18 mouse cellular contexts compared by ENCODE assay signal in the genomic region with DNA sequence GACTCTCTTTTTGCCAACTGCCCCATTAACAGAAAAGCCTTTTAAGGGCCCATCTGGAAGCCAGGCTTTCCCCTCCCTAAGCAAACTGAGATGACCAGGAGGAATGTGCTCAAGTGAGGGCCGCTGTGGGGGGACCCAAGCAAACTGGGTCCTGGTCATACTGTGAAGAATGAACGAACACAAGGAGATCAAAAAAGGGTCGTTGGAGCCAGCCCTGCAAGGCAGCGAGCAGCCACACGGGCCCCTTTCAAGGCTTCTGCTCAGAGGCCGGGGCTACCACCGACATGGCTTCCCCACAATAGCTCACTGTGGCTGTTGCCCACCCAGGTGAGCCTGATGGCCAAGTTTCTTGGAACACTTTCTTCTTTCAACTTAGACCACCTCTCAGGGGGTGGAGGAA. TPM values are rescaled to one million over a fixed set of nuclear protein-coding genes. Genes with fewer than 3 reads are reported as not detected.
A peak's percentile ranks its signal among the peaks of the same experiment; 100 is the strongest.
DNase-seq lines count a peak whose midpoint lies in the region; ATAC-seq lines count a peak whose summit lies in the region.
"Had no signal": no experiment of that assay in that cellular context is flagged by ENCODE, and none has a peak within 500 bp of the region (broad histone marks: within the 10 kb centered on the region; RNA-seq: fewer than 3 reads in every experiment).

No protein-coding gene starts in this region.

- H3K27ac ChIP-seq in hindbrain, embryonic 15.5 days (replicated peaks): no peak overlapping the region
- H3K27ac ChIP-seq in hindbrain, embryonic 13.5 days: no peak overlapping the region
- H3K27ac ChIP-seq in midbrain, embryonic 11.5 days (ENCODE audit: low read depth, low read length): no peak overlapping the region
- H3K27ac ChIP-seq in midbrain, embryonic 15.5 days: no peak overlapping the region
- H3K27ac ChIP-seq in embryonic facial prominence, embryonic 14.5 days (replicated peaks; ENCODE audit: low read depth, low read length): 0 out of 2 replicates have a peak overlapping the region, but pooled peaks have one; percentile 5
- 0 out of 2 replicates have a peak overlapping the region, but pooled peaks have one; percentile 11 for H3K27ac ChIP-seq in limb, embryonic 15.5 days
- H3K27ac ChIP-seq: left cerebral cortex, adult 2 months; liver, embryonic 13.5 days had no signal

- no peak overlapping the region for H3K4me3 ChIP-seq in hindbrain, embryonic 15.5 days
- no peak overlapping the region for H3K4me3 ChIP-seq in hindbrain, embryonic 13.5 days
- no peak overlapping the region for H3K4me3 ChIP-seq in midbrain, embryonic 11.5 days (ENCODE audit: low read depth, low read length)
- H3K4me3 ChIP-seq in midbrain, embryonic 15.5 days: no peak overlapping the region
- H3K4me3 ChIP-seq in embryonic facial prominence, embryonic 14.5 days (ENCODE audit: low read depth, low read length): no peak overlapping the region
- no peak overlapping the region for H3K4me3 ChIP-seq in limb, embryonic 15.5 days
- H3K4me3 ChIP-seq: left cerebral cortex, adult 2 months; liver, embryonic 13.5 days had no signal

- no peaks in the 10 kb centered on the region for H3K9me3 ChIP-seq in hindbrain, embryonic 15.5 days
- H3K9me3 ChIP-seq in hindbrain, embryonic 13.5 days: no peaks in the 10 kb centered on the region
- no peaks in the 10 kb centered on the region for H3K9me3 ChIP-seq in midbrain, embryonic 11.5 days (ENCODE audit: control insufficient read depth, low read length)
- no peaks in the 10 kb centered on the region for H3K9me3 ChIP-seq in midbrain, embryonic 15.5 days
- H3K9me3 ChIP-seq in embryonic facial prominence, embryonic 14.5 days (ENCODE audit: control insufficient read depth, low read length): no peaks in the 10 kb centered on the region
- no peaks in the 10 kb centered on the region for H3K9me3 ChIP-seq in limb, embryonic 15.5 days
- H3K9me3 ChIP-seq: liver, embryonic 13.5 days had no signal

- WGBS in hindbrain, embryonic 15.5 days: 57% methylated on average over 7 of the region's 7 CpGs
- WGBS in hindbrain, embryonic 13.5 days: 58% methylated on average over 7 of the region's 7 CpGs
- WGBS in midbrain, embryonic 11.5 days: 53% methylated on average over 7 of the region's 7 CpGs
- 55% methylated on average over 7 of the region's 7 CpGs for WGBS in midbrain, embryonic 15.5 days
- WGBS in embryonic facial prominence, embryonic 14.5 days: 36% methylated on average over 7 of the region's 7 CpGs
- WGBS in limb, embryonic 15.5 days: 25% methylated on average over 7 of the region's 7 CpGs

- no peaks in the 10 kb centered on the region for H3K27me3 ChIP-seq in hindbrain, embryonic 15.5 days
- no peaks in the 10 kb centered on the region for H3K27me3 ChIP-seq in hindbrain, embryonic 13.5 days
- H3K27me3 ChIP-seq in midbrain, embryonic 11.5 days (ENCODE audit: control insufficient read depth, insufficient read depth, low read length): no peaks in the 10 kb centered on the region
- H3K27me3 ChIP-seq in midbrain, embryonic 15.5 days (replicated peaks): no peaks in the 10 kb centered on the region
- H3K27me3 ChIP-seq in embryonic facial prominence, embryonic 14.5 days (replicated peaks; ENCODE audit: control insufficient read depth, insufficient read depth, low read length): no peaks in the 10 kb centered on the region
- H3K27me3 ChIP-seq in limb, embryonic 15.5 days: no peaks in the 10 kb centered on the region

- H3K36me3 ChIP-seq in hindbrain, embryonic 15.5 days: no peaks in the 10 kb centered on the region
- H3K36me3 ChIP-seq in hindbrain, embryonic 13.5 days: no peaks in the 10 kb centered on the region
- H3K36me3 ChIP-seq in midbrain, embryonic 11.5 days (ENCODE audit: control insufficient read depth, insufficient read depth, low read length): no peaks in the 10 kb centered on the region
- H3K36me3 ChIP-seq in midbrain, embryonic 15.5 days (replicated peaks): no peaks in the 10 kb centered on the region
- no peaks in the 10 kb centered on the region for H3K36me3 ChIP-seq in embryonic facial prominence, embryonic 14.5 days (ENCODE audit: control insufficient read depth, insufficient read depth, low read length)
- H3K36me3 ChIP-seq in limb, embryonic 15.5 days: no peaks in the 10 kb centered on the region
- H3K36me3 ChIP-seq: liver, embryonic 13.5 days had no signal

- no peaks in the 10 kb centered on the region for H3K4me1 ChIP-seq in hindbrain, embryonic 15.5 days (replicated peaks)
- H3K4me1 ChIP-seq in hindbrain, embryonic 13.5 days (replicated peaks): no peaks in the 10 kb centered on the region
- H3K4me1 ChIP-seq in midbrain, embryonic 11.5 days (ENCODE audit: control insufficient read depth, insufficient read depth, low read length): peaks cover 3% of the 10 kb centered on the region; the same call in 1 of the 2 replicates
- no peaks in the 10 kb centered on the region for H3K4me1 ChIP-seq in midbrain, embryonic 15.5 days
- H3K4me1 ChIP-seq in embryonic facial prominence, embryonic 14.5 days (ENCODE audit: control insufficient read depth, insufficient read depth, low read length): 0 out of 2 replicates have a peak, but pooled peaks cover 8% of the 10 kb centered on the region
- peaks cover 9% of the 10 kb centered on the region; the same call in 1 of the 2 replicates for H3K4me1 ChIP-seq in limb, embryonic 15.5 days

- no peak overlapping the region for H3K4me2 ChIP-seq in hindbrain, embryonic 15.5 days
- no peak overlapping the region for H3K4me2 ChIP-seq in hindbrain, embryonic 13.5 days
- H3K4me2 ChIP-seq in midbrain, embryonic 11.5 days: no peak overlapping the region
- no peak overlapping the region for H3K4me2 ChIP-seq in midbrain, embryonic 15.5 days
- H3K4me2 ChIP-seq in embryonic facial prominence, embryonic 14.5 days (ENCODE audit: low read depth, low read length): no peak overlapping the region
- no peak overlapping the region for H3K4me2 ChIP-seq in limb, embryonic 15.5 days
- H3K4me2 ChIP-seq: heart, embryonic 11.5 days; liver, embryonic 13.5 days had no signal

- H3K9ac ChIP-seq in hindbrain, embryonic 15.5 days: no peak overlapping the region
- no peak overlapping the region for H3K9ac ChIP-seq in hindbrain, embryonic 13.5 days
- no peak overlapping the region for H3K9ac ChIP-seq in midbrain, embryonic 11.5 days (ENCODE audit: low read length)
- H3K9ac ChIP-seq in midbrain, embryonic 15.5 days: no peak overlapping the region
- no peak overlapping the region for H3K9ac ChIP-seq in embryonic facial prominence, embryonic 14.5 days (ENCODE audit: low read depth, low read length)
- no peak overlapping the region for H3K9ac ChIP-seq in limb, embryonic 15.5 days
- H3K9ac ChIP-seq: liver, embryonic 13.5 days had no signal

- DNase-seq in midbrain, embryonic 11.5 days (ENCODE audit: low spot score, missing footprints): no peak
- peak; percentile 42 for DNase-seq in embryonic facial prominence, embryonic 14.5 days (ENCODE audit: low spot score)
- no peak for DNase-seq in layer of hippocampus, adult 9-10 months (ENCODE audit: low spot score)
- DNase-seq in urinary bladder, postnatal 14 days (ENCODE audit: low spot score): no peak
- DNase-seq: adrenal gland, postnatal 25 days; cerebellum, adult 8-10 months; gastrocnemius, postnatal 10 days; heart, adult 11 months; kidney, adult 11 months; liver, embryonic 13.5 days had no signal

- peak; percentile 43; the same call in 1 of the 2 replicates for ATAC-seq in hindbrain, embryonic 15.5 days (ENCODE audit: low FRiP score, low read depth)
- no peak for ATAC-seq in hindbrain, embryonic 13.5 days (ENCODE audit: low FRiP score)
- ATAC-seq in midbrain, embryonic 11.5 days (ENCODE audit: low FRiP score): peak; percentile 28; the same call in 1 of the 2 replicates
- ATAC-seq in midbrain, embryonic 15.5 days (replicated peaks): no peak
- ATAC-seq in embryonic facial prominence, embryonic 14.5 days (ENCODE audit: low read depth): peak; percentile 20; the same call in 1 of the 2 replicates
- ATAC-seq in limb, embryonic 15.5 days (ENCODE audit: insufficient number of reproducible peaks, low FRiP score, low TSS enrichment, low read depth): 0 out of 2 replicates have a peak, but pooled peaks have one; percentile 55
- ATAC-seq: forebrain, embryonic 16.5 days; lung, postnatal 0 days had no signal

RNA-seq across cellular contexts. Expression of a gene that starts 4.0 kb away (rescaled TPM):
- 1.1 TPM in 2 replicates for polyA plus RNA-seq in hindbrain, embryonic 15.5 days (2015; fragmentation: Nextera tagmentation; extraction: Ambion mirVana)
- polyA plus RNA-seq in hindbrain, embryonic 13.5 days (2015; fragmentation: Nextera tagmentation; extraction: Ambion mirVana): 1.0 and 1.9 TPM in 2 replicates
- 5.3 and 6.8 TPM in 2 replicates for polyA plus RNA-seq in midbrain, embryonic 11.5 days (2014; fragmentation: Nextera tagmentation; extraction: Ambion mirVana)
- polyA plus RNA-seq in midbrain, embryonic 15.5 days (2015; fragmentation: Nextera tagmentation; extraction: Ambion mirVana): 0.50 and 0.79 TPM in 2 replicates
- polyA plus RNA-seq in embryonic facial prominence, embryonic 14.5 days (2014; fragmentation: Nextera tagmentation; extraction: Ambion mirVana): 1.6 and 2.9 TPM in 2 replicates
- polyA plus RNA-seq in limb, embryonic 15.5 days (2015; fragmentation: Nextera tagmentation; extraction: Ambion mirVana): 0.92 and 2.4 TPM in 2 replicates

RNA-seq across cellular contexts. Expression of a gene that starts 7.7 kb away (rescaled TPM):
- 74.8 and 84.4 TPM in 2 replicates for polyA plus RNA-seq in hindbrain, embryonic 15.5 days (2015; fragmentation: Nextera tagmentation; extraction: Ambion mirVana)
- polyA plus RNA-seq in hindbrain, embryonic 13.5 days (2015; fragmentation: Nextera tagmentation; extraction: Ambion mirVana): 80.8 and 81.5 TPM in 2 replicates
- 93.7 and 102 TPM in 2 replicates for polyA plus RNA-seq in midbrain, embryonic 11.5 days (2014; fragmentation: Nextera tagmentation; extraction: Ambion mirVana)
- polyA plus RNA-seq in midbrain, embryonic 15.5 days (2015; fragmentation: Nextera tagmentation; extraction: Ambion mirVana): 63.8 and 79.7 TPM in 2 replicates
- polyA plus RNA-seq in embryonic facial prominence, embryonic 14.5 days (2014; fragmentation: Nextera tagmentation; extraction: Ambion mirVana): 202 and 210 TPM in 2 replicates
- 226 and 260 TPM in 2 replicates for polyA plus RNA-seq in limb, embryonic 15.5 days (2015; fragmentation: Nextera tagmentation; extraction: Ambion mirVana)

RNA-seq across cellular contexts. Expression of a gene that starts 17.4 kb away (rescaled TPM):
- 799 and 873 TPM in 2 replicates for polyA plus RNA-seq in hindbrain, embryonic 15.5 days (2015; fragmentation: Nextera tagmentation; extraction: Ambion mirVana)
- 832 and 843 TPM in 2 replicates for polyA plus RNA-seq in hindbrain, embryonic 13.5 days (2015; fragmentation: Nextera tagmentation; extraction: Ambion mirVana)
- 694 and 705 TPM in 2 replicates for polyA plus RNA-seq in midbrain, embryonic 11.5 days (2014; fragmentation: Nextera tagmentation; extraction: Ambion mirVana)
- 656 and 712 TPM in 2 replicates for polyA plus RNA-seq in midbrain, embryonic 15.5 days (2015; fragmentation: Nextera tagmentation; extraction: Ambion mirVana)
- 834 and 939 TPM in 2 replicates for polyA plus RNA-seq in embryonic facial prominence, embryonic 14.5 days (2014; fragmentation: Nextera tagmentation; extraction: Ambion mirVana)
- 611 and 723 TPM in 2 replicates for polyA plus RNA-seq in limb, embryonic 15.5 days (2015; fragmentation: Nextera tagmentation; extraction: Ambion mirVana)

RNA-seq across cellular contexts. Expression of a gene that starts 26.4 kb away (rescaled TPM):
- 110 and 111 TPM in 2 replicates for polyA plus RNA-seq in hindbrain, embryonic 15.5 days (2015; fragmentation: Nextera tagmentation; extraction: Ambion mirVana)
- polyA plus RNA-seq in hindbrain, embryonic 13.5 days (2015; fragmentation: Nextera tagmentation; extraction: Ambion mirVana): 111 and 114 TPM in 2 replicates
- 129 and 130 TPM in 2 replicates for polyA plus RNA-seq in midbrain, embryonic 11.5 days (2014; fragmentation: Nextera tagmentation; extraction: Ambion mirVana)
- 108 and 113 TPM in 2 replicates for polyA plus RNA-seq in midbrain, embryonic 15.5 days (2015; fragmentation: Nextera tagmentation; extraction: Ambion mirVana)
- polyA plus RNA-seq in embryonic facial prominence, embryonic 14.5 days (2014; fragmentation: Nextera tagmentation; extraction: Ambion mirVana): 116 and 132 TPM in 2 replicates
- polyA plus RNA-seq in limb, embryonic 15.5 days (2015; fragmentation: Nextera tagmentation; extraction: Ambion mirVana): 113 and 135 TPM in 2 replicates

RNA-seq across cellular contexts. Expression of a gene that starts 30.9 kb away (rescaled TPM):
- polyA plus RNA-seq in hindbrain, embryonic 15.5 days (2015; fragmentation: Nextera tagmentation; extraction: Ambion mirVana): 106 and 112 TPM in 2 replicates
- 115 and 118 TPM in 2 replicates for polyA plus RNA-seq in hindbrain, embryonic 13.5 days (2015; fragmentation: Nextera tagmentation; extraction: Ambion mirVana)
- polyA plus RNA-seq in midbrain, embryonic 11.5 days (2014; fragmentation: Nextera tagmentation; extraction: Ambion mirVana): 163 and 164 TPM in 2 replicates
- polyA plus RNA-seq in midbrain, embryonic 15.5 days (2015; fragmentation: Nextera tagmentation; extraction: Ambion mirVana): 114 and 118 TPM in 2 replicates
- polyA plus RNA-seq in embryonic facial prominence, embryonic 14.5 days (2014; fragmentation: Nextera tagmentation; extraction: Ambion mirVana): 107 and 119 TPM in 2 replicates
- polyA plus RNA-seq in limb, embryonic 15.5 days (2015; fragmentation: Nextera tagmentation; extraction: Ambion mirVana): 94.3 and 107 TPM in 2 replicates

Comparison
In these comparisons a context has a peak if more than half of its experiments do, and no peak if none do; other contexts are left out.
1. ATAC-seq: peak in hindbrain, embryonic 15.5 days (single experiment), midbrain, embryonic 11.5 days (single experiment), embryonic facial prominence, embryonic 14.5 days (single experiment) and limb, embryonic 15.5 days (single experiment); none in hindbrain, embryonic 13.5 days (single experiment) and midbrain, embryonic 15.5 days (single experiment).
2. H3K27ac ChIP-seq: peak in embryonic facial prominence, embryonic 14.5 days (single experiment) and limb, embryonic 15.5 days (single experiment); none in hindbrain, embryonic 15.5 days (single experiment), hindbrain, embryonic 13.5 days (single experiment), midbrain, embryonic 11.5 days (single experiment) and midbrain, embryonic 15.5 days (single experiment).